Mouse (Mus musculus): ENCODE measurements around the gene Grik2. TPM values are rescaled to one million over a fixed set of nuclear protein-coding genes. Genes with fewer than 3 reads are reported as not detected.

Gene Grik2
- 0.11 TPM for polyA plus RNA-seq (2017; shearing (Covaris generic))

DNA sequence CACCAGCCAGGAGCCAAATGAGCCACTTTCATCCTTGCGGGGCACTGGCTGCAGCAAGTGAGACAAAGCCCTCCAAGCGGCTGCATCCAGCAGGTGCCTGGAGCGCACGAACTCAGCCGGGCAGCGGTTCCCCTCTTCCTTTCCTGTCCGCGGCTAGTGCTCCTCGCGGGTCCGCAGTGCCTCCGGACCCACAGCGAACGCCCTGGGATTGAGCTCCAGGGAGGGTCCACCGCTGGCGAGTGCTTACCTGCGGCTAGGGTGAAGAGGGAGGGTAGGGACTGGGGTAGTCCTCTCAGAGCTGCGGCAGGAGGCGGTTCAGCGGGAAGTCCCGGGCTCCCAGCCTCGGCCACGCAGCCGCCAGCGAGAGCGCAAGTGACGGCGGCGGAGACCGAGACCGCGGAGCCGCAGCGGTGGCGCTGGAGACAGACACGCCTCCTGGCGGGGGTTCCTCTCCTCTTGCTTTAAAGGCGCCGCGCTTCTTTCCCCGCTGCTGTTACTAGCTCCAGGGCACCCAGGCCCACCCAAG, at the start of gene Grik2:
Gene Grik2, minus strand, starts transcription at position 386 of the 526 bp plus-strand sequence.

